Mouse (Mus musculus): ENCODE results near the gene Xirp2.
"Not testable (repeated sequence)": the region's sequence is repeated elsewhere in the genome, so short reads cannot be mapped to it uniquely, and the experiment has no call there.

Xirp2 gene

DNA sequence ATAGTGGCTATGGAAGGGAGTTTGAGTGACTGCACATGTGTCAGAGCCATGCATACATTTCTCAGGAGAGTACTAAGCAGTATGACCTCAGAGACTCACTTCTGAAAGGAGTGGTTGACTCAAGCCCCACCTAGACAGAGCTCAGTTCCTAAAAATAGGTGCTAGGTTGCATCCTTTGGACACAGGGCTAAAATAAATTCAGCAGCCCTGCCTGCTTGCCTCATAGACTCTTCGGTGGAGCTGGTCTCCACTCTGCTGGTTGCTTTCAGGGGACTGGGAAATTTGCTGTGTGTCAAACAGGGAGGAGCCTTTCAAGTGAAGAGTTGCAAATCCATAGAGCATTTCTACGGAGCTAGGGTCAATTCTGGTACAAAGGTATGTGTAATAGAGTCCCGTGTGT, at the start of gene Xirp2:
Gene Xirp2, plus strand, starts transcription at position 223 of the 400 bp plus-strand sequence.
- DNase-seq (ENCODE audit: low read depth, low spot score), result no peak

GRCm38 (mm10) chr2:67413425-67413824, 32.4 kb upstream of the Xirp2 start, which contains the start of gene Gm21830:
Gene Gm21830 (plus strand): TSS chr2:67413725.
- not testable (repeated sequence) for DNase-seq (ENCODE audit: low read depth, low spot score)

- DNase-seq (ENCODE audit: low read depth, low spot score), result no peak
These were observed 24.9 kb upstream of the Xirp2 start for GRCm38 (mm10) chr2:67420853-67421252.

DNA sequence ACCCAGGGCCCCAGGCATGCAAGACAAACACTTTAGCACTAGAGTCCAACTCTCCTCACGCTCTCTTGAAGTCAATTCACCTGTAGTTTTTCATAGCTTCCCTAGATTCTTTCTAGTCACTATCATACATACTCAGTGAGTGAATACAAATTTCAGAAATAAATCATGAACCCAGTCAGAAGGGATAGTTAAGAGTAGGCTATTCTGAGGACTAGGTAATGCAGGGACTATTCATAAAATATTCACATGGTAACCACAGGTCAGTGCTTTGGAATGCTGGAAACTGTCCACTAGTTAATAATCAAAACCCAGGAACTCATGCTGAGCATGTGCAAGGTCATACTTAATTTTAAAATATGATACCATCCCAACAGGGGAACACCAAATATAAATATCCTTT, 23.0 kb upstream of the Xirp2 start:
- DNase-seq (ENCODE audit: low read depth, low spot score), result no peak

GRCm38 (mm10) chr2:67433081-67433480, 12.7 kb upstream of the Xirp2 start, which contains the start of gene Gm26727:
Gene Gm26727 (minus strand): TSS chr2:67433181.
- no peak for DNase-seq (ENCODE audit: low read depth, low spot score)

DNA sequence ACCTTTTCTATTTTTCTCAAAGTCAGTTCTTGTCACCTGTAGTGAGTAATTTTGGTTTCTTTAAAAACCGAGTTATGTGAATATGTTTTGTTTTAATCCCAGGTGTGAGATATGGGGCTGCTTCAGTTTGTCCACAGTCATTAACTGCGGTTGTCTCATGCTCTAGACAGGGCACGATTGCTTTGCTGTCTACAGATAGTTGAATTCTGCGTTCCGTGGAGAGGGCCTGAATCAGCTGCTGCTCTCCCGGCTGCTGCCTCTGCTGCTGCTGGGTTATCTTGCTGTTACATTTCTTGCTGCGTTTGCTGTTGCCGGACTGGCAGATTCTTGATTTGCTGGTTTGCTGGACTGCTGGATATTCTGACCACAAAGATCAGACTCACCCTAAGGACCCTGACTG, 7.5 kb upstream of the Xirp2 start:
- DNase-seq (ENCODE audit: low read depth, low spot score), result no peak

DNA sequence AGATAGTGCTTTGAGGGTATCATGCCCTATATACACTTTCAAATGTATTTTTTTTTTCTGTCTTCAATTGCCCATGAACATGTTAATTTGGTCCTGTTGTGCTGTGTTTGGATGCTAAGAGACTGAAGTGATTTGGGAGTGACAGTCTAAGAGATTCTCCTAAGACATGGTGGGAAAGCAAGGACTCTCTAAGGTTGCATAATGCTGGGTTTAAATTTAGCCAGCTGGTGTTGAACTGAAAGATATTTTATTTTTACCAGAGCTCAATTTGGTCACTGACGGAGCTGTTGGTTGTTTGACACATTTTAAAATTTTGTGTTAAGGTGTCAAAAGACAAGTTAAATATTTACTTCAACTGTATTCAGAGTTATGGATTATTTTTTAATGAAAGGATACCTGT, 970 bp downstream of the Xirp2 start:
- no peak for DNase-seq (ENCODE audit: low read depth, low spot score)

DNA sequence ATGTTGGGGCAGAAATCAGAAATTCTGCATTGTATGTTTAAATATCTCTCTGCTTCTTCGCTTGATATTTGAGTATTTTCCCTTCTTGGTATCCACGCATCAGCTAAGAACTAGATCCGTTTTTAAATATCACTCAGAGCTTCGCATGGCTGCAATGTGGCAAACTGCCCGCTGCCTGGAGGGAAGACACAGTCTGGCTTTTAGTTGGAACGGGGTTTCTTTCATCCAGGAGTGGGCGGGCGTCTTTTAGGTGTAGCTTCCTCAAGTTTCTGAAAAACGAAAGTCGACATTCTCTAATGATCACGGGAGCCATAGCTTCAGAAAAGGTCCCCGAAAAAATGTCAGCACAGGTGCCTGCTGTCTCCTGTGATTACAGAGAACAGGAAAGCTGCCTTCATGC, 1.4 kb downstream of the Xirp2 start:
- DNase-seq (ENCODE audit: low read depth, low spot score), result no peak

DNA sequence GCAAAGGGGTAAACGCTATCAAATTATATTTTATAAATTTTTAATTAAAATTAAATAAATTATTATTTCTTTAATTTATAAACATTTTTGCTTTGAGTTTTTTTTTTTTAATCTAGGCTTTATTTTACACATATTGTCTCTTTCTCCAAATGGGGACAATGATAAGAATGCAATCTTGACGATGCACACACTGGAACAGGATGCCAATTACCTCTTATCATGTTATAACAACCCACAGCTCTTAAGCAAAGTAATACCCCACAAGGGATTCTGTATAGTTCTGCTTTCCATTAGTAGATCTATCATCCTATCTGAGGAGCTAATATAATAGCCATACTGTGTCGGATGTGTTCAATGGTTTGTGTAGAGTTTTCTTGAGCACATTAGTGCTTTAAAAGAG, 15.1 kb downstream of the Xirp2 start:
- no peak for DNase-seq (ENCODE audit: low read depth, low spot score)

DNA sequence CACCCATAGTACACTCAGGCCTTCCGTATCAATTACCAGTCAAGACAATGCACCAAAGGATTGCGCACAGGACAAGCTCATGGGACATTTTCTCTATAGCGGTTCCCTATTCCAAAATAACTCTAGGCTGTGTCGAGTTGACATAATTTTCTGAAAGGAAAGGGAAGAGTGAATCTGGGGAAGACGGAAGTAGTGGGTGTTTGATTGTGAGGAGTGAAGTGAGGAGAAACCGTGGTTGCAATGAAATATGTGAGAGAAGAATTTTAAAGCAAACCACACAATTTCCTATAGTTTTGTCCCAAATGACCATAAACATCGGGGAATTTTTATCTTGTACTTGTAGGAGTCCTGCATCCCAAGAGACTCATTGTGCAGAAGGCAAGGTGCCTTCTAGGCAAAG, 21.2 kb downstream of the Xirp2 start:
- no peak for DNase-seq (ENCODE audit: low read depth, low spot score)

DNA sequence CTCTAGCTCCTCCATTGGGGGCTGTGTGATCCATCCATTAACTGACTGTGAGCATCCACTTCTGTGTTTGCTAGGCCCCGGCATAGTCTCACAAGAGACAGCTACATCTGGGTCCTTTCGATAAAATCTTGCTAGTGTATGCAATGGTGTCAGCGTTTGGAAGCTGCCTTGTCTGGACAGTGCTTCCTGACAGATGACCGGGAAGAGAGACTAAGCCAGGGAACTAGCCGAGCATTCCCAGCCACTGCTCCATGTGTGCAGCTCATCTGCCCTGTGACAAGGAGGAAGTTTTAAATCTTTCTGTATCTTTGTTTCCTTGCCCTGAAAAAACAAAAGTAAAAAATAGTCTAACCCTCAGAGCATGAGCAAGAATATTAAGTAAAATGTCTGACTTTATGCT, 24.2 kb downstream of the Xirp2 start:
- not testable (repeated sequence) for DNase-seq (ENCODE audit: low read depth, low spot score)

DNA sequence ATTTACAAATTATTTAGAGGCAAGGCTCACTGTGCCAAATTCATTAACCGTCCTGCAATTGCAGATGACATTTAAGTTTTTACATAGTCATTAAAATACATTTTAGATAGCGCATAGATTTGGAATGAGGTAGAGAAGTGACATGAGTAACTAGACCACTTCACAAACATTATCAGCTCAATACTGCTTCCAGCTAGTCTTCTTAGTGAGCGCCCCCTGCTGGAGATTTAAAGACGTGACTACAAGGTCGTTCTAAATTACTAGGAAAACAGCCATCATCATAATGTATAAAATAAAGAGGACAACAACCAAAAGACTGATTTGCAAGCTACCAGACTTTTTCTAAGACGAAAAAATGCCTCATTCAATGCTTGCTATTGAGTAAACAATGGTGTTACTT, 32.0 kb downstream of the Xirp2 start:
- peak; percentile 14 for DNase-seq (ENCODE audit: low read depth, low spot score)

GRCm38 (mm10) chr2:67481051-67481450, 35.2 kb downstream of the Xirp2 start:
- DNase-seq (ENCODE audit: low read depth, low spot score), result no peak

DNA sequence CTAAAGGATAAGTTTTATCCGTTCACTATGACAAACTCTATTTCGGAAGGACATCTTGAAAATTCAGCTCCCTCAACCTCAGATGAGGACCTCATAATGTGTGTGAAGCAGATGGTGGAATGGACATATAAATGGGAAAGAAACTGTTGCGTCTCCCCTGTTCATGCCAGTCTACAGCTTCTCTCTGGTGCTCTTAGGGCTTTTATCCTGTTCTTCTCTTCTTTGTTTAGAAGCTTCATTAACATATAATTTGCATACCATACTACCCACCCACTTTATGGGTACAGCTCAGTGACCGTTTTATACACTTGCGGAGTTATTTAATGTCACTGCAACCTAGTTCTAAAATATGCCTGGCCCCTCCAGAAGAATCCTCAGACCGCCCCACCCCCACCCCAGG, 40.9 kb downstream of the Xirp2 start:
- DNase-seq (ENCODE audit: low read depth, low spot score), result no peak

- no peak for DNase-seq (ENCODE audit: low read depth, low spot score)
These were observed 41.4 kb downstream of the Xirp2 start for GRCm38 (mm10) chr2:67487162-67487561.

DNA sequence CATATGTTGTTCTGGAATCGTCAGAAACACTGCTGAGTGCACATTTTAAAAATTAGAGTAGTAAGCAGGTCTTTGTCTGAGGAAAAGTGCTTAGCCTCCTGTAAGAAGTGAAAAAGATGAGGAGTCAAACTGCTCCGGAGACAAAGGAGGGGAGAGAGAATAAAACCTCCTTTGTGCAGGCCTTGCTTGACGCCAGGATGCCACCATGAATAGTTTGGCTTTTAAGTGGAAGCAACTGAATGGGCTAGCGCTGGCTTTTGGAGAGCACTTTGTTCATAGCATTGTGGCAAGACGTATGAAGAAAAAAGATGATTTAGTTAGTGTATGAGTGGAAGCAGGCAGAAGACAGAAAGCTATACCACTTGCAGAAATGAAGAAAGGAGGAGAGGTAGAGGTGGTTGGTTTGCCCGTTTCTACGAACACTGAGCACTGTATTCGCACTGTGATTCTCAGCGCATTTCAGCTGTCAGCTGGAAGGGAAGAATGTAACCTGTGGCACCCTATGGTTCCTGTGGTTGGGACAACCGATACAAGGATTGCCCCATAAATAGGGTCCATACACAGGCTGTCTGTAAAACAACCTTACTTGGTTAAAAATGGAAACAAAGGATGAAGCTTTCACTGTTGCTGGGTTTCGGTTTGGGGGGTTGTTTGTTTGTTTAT, 42.8 kb downstream of the Xirp2 start:
- DNase-seq (ENCODE audit: low read depth, low spot score), result no peak

GRCm38 (mm10) chr2:67489128-67489492, 43.3 kb downstream of the Xirp2 start:
- DNase-seq (ENCODE audit: low read depth, low spot score), result no peak

DNA sequence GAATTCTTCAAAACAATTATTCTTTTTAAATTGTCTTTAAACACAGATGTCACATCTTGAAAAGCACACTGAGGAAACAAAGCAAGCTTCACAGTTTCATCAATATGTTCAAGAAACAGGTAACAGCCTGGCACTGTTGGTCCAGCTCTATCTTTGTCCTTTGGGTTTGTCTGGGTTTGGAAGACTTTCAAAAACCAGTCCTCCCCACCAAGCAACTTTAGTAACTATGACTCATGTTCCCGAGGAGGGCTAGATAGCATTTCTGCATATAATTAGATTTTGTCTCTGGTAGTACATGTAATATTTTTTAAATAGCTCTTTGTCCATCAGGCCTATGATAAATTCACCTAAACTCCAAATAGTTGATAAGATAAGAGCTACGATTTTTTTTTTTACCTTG, 59.7 kb downstream of the Xirp2 start:
- DNase-seq (ENCODE audit: low read depth, low spot score), result no peak

- DNase-seq (ENCODE audit: low read depth, low spot score), result no peak
These were observed 70.6 kb downstream of the Xirp2 start for GRCm38 (mm10) chr2:67516405-67516804.

DNA sequence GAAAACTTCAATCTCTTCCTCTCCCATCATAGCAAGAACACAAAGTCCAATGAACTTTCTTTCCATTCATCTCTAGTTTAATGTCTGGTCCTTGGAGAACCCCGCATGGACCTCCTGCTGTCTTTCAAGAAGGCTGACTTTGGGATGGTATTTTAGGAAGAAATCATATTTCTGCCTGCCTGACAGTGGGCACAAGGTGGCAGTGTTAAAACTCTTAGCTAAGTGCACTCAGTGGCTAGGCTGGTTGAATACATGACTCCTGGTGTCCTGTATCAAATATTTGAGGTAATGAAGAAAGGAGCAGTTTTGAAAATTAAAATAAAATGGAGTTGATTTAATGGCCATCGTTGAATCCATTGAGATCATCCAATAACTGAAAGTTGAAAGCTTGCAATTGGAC, 89.5 kb downstream of the Xirp2 start:
- DNase-seq (ENCODE audit: low read depth, low spot score), result no peak

DNA sequence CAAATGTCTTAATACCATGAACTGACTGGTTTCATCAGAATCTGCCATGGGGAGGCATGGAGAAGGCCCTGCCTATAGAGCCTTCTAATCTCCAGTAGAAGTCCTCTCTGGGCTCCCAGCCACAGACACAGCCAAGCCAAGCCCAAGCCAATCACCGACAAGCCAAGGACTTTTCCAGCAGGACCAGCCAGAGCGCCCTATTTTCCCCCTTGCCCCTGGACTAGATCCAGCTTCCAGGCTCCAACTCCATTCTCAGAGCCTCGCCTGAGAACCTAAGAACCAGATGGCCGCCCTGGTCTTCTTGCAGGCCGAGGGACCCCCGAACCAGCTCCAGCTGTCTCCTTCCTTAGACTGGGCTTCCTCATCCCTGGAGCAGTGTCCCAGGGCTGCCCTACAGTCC, 93.6 kb downstream of the Xirp2 start:
- no peak for DNase-seq (ENCODE audit: low read depth, low spot score)

GRCm38 (mm10) chr2:67541957-67542696, 96.3 kb downstream of the Xirp2 start:
- no peak for DNase-seq (ENCODE audit: low read depth, low spot score)

DNA sequence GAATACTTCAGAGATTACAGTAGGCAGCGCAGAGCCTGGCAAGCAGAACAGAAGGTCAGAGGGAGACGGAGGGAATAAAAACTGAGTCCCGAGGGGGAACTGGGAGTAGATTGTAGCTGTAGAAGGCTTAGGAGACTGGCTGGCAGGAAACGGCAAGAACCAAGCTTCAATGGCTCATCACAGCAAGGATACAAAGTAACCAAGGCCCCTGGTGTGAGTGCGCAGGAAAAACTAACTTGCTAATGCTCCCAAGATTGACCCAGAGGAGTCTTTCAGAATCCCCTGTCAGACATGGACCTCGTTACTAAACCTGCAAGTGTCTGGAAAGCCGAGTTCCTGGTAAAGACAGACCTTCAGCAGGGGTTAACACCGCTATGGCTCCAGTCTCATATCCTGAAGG, 98.6 kb downstream of the Xirp2 start:
- DNase-seq (ENCODE audit: low read depth, low spot score), result no peak

Data from WW6 (cell line).